Mouse (Mus musculus) liver, embryonic 14.5 days (tissue): ENCODE data around the gene Ntm. TPM values are rescaled to one million over a fixed set of nuclear protein-coding genes. Genes with fewer than 3 reads are reported as not detected.

Source experiments
- ATAC-seq: fragments of 200-750 bp; cut with Nextera tagmentation; 2 replicates; pipeline ENCODE4 v1.8.0; 2017; ENCODE audit warnings: moderate number of reproducible peaks, mild to moderate bottlenecking, moderate library complexity; ENCODE audit not compliant: insufficient read depth
- DNase-seq, 3 experiments: peaks; one replicate each; pipeline ENCODE4 v3.0.0-alpha.2; 2012 to 2013; ENCODE audit warnings: low read depth in 3 of 3, low spot score in 3 of 3
- H3K27ac ChIP-seq: fragments of 300-500 bp; sonication (generic); 2 replicates; pipeline ENCODE4 v1.5.1; 2014; ENCODE audit warnings: moderate library complexity, mild to moderate bottlenecking, control low read depth, inconsistent platforms
- H3K27me3 ChIP-seq: fragments of 300-500 bp; sonication (generic); 2 replicates; pipeline ENCODE4 v1.6.1; 2014; ENCODE audit warnings: mild to moderate bottlenecking, low read length, moderate library complexity; ENCODE audit not compliant: control insufficient read depth, insufficient read depth
- H3K36me3 ChIP-seq: fragments of 300-500 bp; sonication (generic); replicated peaks from 2 replicates; pipeline ENCODE4 v1.6.1; 2014; ENCODE audit warnings: low read depth; ENCODE audit not compliant: control insufficient read depth, insufficient read depth
- H3K4me1 ChIP-seq, 2 experiments: fragments of 200-500 bp in 1 of 2; fragments of 300-500 bp in 1 of 2; sonication (generic) in 1 of 2; replicated peaks; 2 replicates each; pipeline ENCODE4 v1.6.1; 2012 to 2014; ENCODE audit warnings: antibody characterized with exemption in 1 of 2, inconsistent platforms in 1 of 2, low read length in 1 of 2; ENCODE audit not compliant: control insufficient read depth in 2 of 2, insufficient read depth in 2 of 2
- H3K4me2 ChIP-seq: fragments of 300-500 bp; sonication (generic); 2 replicates; pipeline ENCODE4 v1.6.1; 2014; ENCODE audit warnings: low read depth, mild to moderate bottlenecking, control low read depth, moderate library complexity
- H3K4me3 ChIP-seq, 2 experiments: fragments of 200-500 bp in 1 of 2; fragments of 300-500 bp in 1 of 2; sonication (generic) in 1 of 2; 2 replicates each; pipeline ENCODE4 v1.5.1; 2012 to 2014; ENCODE audit warnings: low read depth in 2 of 2, low read length in 2 of 2, mild to moderate bottlenecking in 2 of 2, control low read depth in 1 of 2, inconsistent platforms in 1 of 2, moderate library complexity in 1 of 2; ENCODE audit not compliant: insufficient read depth in 1 of 2
- H3K9ac ChIP-seq: fragments of 300-500 bp; sonication (generic); replicated peaks from 2 replicates; pipeline ENCODE4 v1.6.1; 2014; ENCODE audit warnings: mild to moderate bottlenecking, control low read depth, moderate library complexity
- H3K9me3 ChIP-seq: fragments of 300-500 bp; sonication (generic); 2 replicates; pipeline ENCODE4 v1.6.1; 2016; ENCODE audit warnings: low read length, mixed read lengths; ENCODE audit not compliant: control insufficient read depth
- CTCF ChIP-seq: IDR thresholded peaks from 2 replicates; pipeline ENCODE4 v1.5.1; 2016; ENCODE audit warnings: antibody characterized with exemption, low read depth, control low read depth
- EP300 ChIP-seq: IDR thresholded peaks from 2 replicates; pipeline ENCODE4 v1.6.1; 2016; ENCODE audit warnings: antibody characterized with exemption, low read depth
- WGBS: fragments of 180-500 bp; shearing (Covaris S2); extraction: QIAGEN DNeasy Blood & Tissue Kit; methylation state at CpG from one replicate; pipeline ENCODE4 v1.1.7; 2014; ENCODE audit not compliant: insufficient replicate concordance; 5-methylcytosine and 5-hydroxymethylcytosine counted together
- polyA plus RNA-seq, 2 experiments: library from polyadenylated mRNA; depleted of rRNA in 1 of 2; stranded (reverse) in 1 of 2; unstranded in 1 of 2; fragments of >200 nt; fragmentation: Nextera tagmentation in 1 of 2; extraction: Ambion mirVana in 1 of 2; gene quantifications; 2 replicates each; pipeline versions ENCODE4 v1.2.1 to v1.2.3; 2012 to 2014

Gene Ntm
- polyA plus RNA-seq, 2 experiments, result 0.21 to 0.30 TPM

DNA sequence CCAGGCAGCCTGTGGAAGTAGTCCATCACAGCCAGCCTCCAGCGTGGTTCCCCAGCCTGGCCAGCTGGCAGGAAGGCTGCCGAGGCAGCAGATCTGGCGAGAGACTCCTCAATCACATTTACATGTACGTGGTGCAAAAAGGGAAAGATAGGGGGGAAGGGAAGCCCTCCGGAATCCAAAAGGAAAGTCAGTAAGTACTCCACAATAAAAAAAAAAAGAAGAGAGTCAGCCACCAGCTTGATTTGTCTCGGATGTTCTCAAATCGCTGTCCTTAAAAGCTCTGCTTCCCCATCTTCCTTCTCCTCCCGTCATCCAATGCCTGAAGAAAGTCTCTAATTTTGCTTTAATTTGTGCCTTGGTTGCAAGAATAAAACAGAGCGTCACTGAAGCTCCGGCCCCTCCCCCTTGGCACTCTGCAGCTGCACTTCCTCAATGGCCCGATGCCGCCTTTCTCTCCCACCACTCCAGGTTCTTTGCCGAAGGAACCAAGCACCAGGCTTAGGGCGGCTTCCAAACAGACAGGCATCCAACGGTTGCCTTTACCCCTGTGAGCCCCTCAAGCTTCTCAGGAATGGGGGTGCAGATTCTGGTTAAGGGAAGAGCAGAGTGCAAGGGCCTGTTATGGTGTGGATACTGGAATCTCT, 212.4 kb downstream of the Ntm start:
- H3K9ac ChIP-seq, result no peak overlapping the region
- WGBS, result 11% methylated on average over 15 of the region's 15 CpGs

DNA sequence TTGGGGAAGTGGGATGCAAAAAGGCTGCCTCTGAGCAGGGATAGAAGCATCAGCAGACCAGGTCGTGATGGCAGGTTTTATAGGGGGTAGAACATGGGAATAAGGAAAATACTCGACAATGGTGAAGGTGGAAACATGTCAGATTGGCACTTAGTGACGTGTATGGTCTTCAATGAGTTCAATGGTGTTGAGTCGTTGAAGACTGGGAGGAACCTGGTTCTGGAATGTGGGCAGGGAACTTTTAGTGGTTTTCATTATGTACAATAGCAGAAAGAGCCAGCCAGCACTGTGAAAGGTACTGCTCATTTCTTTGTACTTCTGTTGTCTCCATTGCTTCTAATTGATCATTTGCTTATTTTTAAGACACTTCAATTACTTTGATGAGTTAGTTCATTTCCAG, 214.9 kb downstream of the Ntm start:
- Histone ChIP-seq H3K36me3 (no peaks in the 10 kb centered on the region), H3K4me3 (no peak overlapping the region), H3K27ac (no peak overlapping the region), H3K9me3 (no peaks in the 10 kb centered on the region), H3K4me2 (no peak overlapping the region), H3K27me3 (no peaks in the 10 kb centered on the region), H3K9ac (no peak overlapping the region), H3K4me1 (no peaks in the 10 kb centered on the region)
- DNase-seq (no peak), ATAC-seq (no peak)
- TF ChIP-seq EP300 (no peak), CTCF (no peak)
- WGBS, result 32% methylated on average over 4 of the region's 4 CpGs

More for the DNA sequence above, 212.4 kb downstream of the Ntm start:
- no peaks in the 10 kb centered on the region for H3K4me1 ChIP-seq
- TF ChIP-seq CTCF (no peak), EP300 (no peak)
- peak overlapping the region; percentile 18; the same call in 1 of the 2 replicates for H3K4me2 ChIP-seq
- no peaks in the 10 kb centered on the region for H3K27me3 ChIP-seq
- no peaks in the 10 kb centered on the region for H3K36me3 ChIP-seq
- no peak overlapping the region for H3K27ac ChIP-seq
- ATAC-seq (no peak), DNase-seq (no peak)
- H3K9me3 ChIP-seq, result no peaks in the 10 kb centered on the region
- no peak overlapping the region for H3K4me3 ChIP-seq

DNA sequence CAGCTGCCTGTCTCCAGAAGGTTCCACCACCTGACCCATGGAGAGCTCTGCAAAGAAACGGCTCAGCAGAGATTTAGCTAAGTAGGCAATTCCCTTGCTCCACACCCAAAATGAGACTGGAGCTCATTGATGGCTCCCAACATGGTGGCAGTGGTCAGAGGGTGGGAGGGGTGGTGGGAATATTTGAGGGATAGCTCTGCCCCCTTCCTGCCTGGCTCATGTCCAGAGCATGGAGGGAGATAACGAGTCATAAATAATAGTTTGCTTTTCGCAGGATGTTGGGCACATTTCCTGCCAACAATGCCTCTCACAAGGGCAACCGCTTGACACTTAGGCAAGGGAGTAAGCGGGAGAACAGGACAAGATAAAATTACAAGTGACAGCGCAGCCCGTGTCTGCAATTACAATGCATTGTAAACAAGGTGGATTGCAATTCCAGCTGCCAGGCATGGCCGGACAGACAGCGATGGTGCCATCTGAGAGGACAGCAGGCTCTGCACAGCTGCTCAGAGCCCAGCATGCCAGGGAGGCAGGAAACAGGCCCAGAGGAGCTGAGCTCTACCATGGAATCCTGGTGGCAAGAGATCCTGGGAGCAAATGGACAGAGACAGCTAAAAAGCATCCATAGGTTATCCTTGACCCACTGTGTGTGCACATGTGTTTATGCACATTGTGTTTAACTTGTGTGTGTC, 224.0 kb downstream of the Ntm start:
- Histone ChIP-seq H3K36me3 (no peaks in the 10 kb centered on the region), H3K4me1 (no peaks in the 10 kb centered on the region), H3K4me2 (no peak overlapping the region), H3K27me3 (no peaks in the 10 kb centered on the region), H3K27ac (no peak overlapping the region), H3K4me3 (no peak overlapping the region), H3K9me3 (no peaks in the 10 kb centered on the region), H3K9ac (no peak overlapping the region)
- no peak for TF ChIP-seq CTCF
- no peak for TF ChIP-seq EP300
- WGBS, result 40% methylated on average over 9 of the region's 9 CpGs
- DNase-seq, result no peak
- no peak for ATAC-seq

GRCm38 (mm10) chr9:29736031-29736430, 226.9 kb downstream of the Ntm start:
- Histone ChIP-seq H3K27ac (no peak overlapping the region), H3K4me2 (no peak overlapping the region), H3K4me3 (no peak overlapping the region), H3K4me1 (no peaks in the 10 kb centered on the region), H3K36me3 (no peaks in the 10 kb centered on the region), H3K9me3 (no peaks in the 10 kb centered on the region), H3K9ac (no peak overlapping the region), H3K27me3 (no peaks in the 10 kb centered on the region)
- TF ChIP-seq EP300 (no peak), CTCF (no peak)
- no peak for ATAC-seq
- WGBS, result 15% methylated on average over 3 of the region's 3 CpGs
- no peak for DNase-seq

DNA sequence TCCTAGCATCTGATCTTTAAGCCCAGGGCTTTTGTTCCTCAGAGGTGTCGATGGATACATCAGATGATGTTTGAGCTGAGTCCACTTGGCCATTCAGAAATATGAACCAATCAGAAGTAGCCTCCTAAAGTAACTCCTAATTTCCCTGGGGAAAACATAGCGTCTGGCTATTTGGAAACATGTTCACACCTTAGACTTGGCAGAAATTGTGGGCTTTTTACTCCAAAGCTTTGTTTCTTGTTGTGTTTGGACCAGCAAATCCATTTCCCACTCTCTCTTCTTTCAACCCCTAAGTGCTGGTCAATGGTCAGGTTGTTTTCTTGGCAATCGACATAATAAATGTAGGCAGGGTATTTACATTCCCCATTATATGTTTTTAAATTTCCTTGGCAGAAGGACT, 230.0 kb downstream of the Ntm start:
- Histone ChIP-seq H3K9me3 (no peaks in the 10 kb centered on the region), H3K4me3 (no peak overlapping the region), H3K4me1 (no peaks in the 10 kb centered on the region), H3K4me2 (no peak overlapping the region), H3K36me3 (no peaks in the 10 kb centered on the region), H3K27ac (no peak overlapping the region), H3K9ac (no peak overlapping the region), H3K27me3 (no peaks in the 10 kb centered on the region)
- 57% methylated on average over 3 of the region's 3 CpGs for WGBS
- DNase-seq (no peak), ATAC-seq (no peak)
- TF ChIP-seq EP300 (no peak), CTCF (no peak)
